In the genomic region with DNA sequence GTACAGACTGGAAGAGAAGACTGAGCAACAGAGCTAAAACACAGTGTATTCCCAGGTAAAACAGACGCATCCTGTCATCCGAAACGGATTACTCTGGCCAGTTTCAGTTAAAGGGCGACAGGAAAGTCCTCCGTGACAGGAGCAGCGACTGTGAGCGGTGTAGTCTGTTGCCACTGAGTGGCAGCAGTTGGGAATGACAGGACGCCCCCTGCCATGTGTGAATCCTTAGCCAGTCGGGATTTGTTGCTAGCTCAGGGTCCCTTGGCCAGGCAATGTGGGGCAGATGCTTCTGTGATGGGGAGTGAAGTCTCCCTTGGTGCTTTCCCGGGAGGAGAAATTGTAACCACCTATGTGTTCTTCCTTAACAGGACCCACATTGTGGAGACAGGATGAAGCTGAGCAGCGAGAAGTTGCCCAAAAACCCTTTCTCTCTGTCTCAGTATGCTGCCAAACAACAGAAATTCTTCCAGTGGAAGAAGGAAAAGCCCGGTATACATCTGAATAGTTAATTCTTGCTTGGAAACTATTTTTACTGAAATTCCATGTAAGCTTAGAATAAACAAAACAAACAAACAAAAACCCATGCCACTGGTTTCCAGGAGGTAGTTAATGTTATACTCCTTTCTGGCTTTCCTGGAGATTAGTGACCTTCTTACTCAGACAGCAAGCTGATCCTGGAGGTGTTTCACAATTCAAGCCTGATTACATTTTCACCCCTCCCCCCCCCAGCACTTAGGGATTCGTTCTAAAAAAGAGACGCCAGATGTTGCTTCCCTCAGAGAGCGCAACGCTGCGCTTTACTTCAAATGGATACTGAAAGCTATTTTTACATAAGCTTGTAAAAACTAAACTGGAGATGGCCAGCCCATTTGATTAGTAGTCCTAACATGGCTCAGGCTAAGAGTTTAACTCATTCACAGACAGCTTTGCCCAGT, we compare ENCODE assay signal across 8 mouse cellular contexts. TPM values are rescaled to one million over a fixed set of nuclear protein-coding genes. Genes with fewer than 3 reads are reported as not detected.
DNase-seq lines count a peak whose midpoint lies in the region; ATAC-seq and TF ChIP-seq lines count a peak whose summit lies in the region.

No protein-coding gene starts in this region.

- H3K4me1 ChIP-seq in cortical plate, adult 2 months (ENCODE audit: control insufficient read depth, insufficient read depth, low read length): peaks cover 4% of the 10 kb centered on the region; the same call in 1 of the 2 replicates
- peaks cover 15% of the 10 kb centered on the region for H3K4me1 ChIP-seq in heart, embryonic 15.5 days (replicated peaks)
- H3K4me1 ChIP-seq in stomach, embryonic 15.5 days: peaks cover 9% of the 10 kb centered on the region; the same call in 1 of the 2 replicates

- ATAC-seq in cerebellum, adult (ENCODE audit: insufficient number of reproducible peaks, low FRiP score, low TSS enrichment): peak; percentile 88
- ATAC-seq in heart, embryonic 15.5 days (replicated peaks; ENCODE audit: insufficient number of reproducible peaks, insufficient read depth, low FRiP score, low read depth): 0 out of 2 replicates have a peak, but pooled peaks have one; percentile 35
- ATAC-seq in stomach, embryonic 15.5 days (ENCODE audit: insufficient read depth, low FRiP score, low read depth): no peak

- H3K36me3 ChIP-seq in heart, embryonic 15.5 days: no peaks in the 10 kb centered on the region
- H3K36me3 ChIP-seq in stomach, embryonic 15.5 days: no peaks in the 10 kb centered on the region

- no peak for TF ChIP-seq POLR2A in cortical plate, adult 2 months (IDR thresholded peaks at IDR 0.05; ENCODE audit: extremely low read depth, insufficient read depth, low read length)

- H3K9me3 ChIP-seq in heart, embryonic 15.5 days (replicated peaks): no peaks in the 10 kb centered on the region
- no peaks in the 10 kb centered on the region for H3K9me3 ChIP-seq in stomach, embryonic 15.5 days

- H3K27ac ChIP-seq in cortical plate, adult 2 months (ENCODE audit: insufficient read depth, low read length): 0 out of 2 replicates have a peak overlapping the region, but pooled peaks have one; percentile 1
- peak overlapping the region; percentile 62 for H3K27ac ChIP-seq in heart, embryonic 15.5 days
- H3K27ac ChIP-seq in stomach, embryonic 15.5 days: no peak overlapping the region

- TF ChIP-seq CTCF in cortical plate, adult 2 months (IDR thresholded peaks at IDR 0.05; ENCODE audit: extremely low read depth, insufficient read depth, low read length): peak; percentile 14; the same call in 1 of the 2 replicates

- 7% methylated on average over 17 of the region's 17 CpGs for WGBS in heart, embryonic 15.5 days
- 12% methylated on average over 17 of the region's 17 CpGs for WGBS in stomach, embryonic 15.5 days

- no peaks in the 10 kb centered on the region for H3K27me3 ChIP-seq in heart, embryonic 15.5 days
- no peaks in the 10 kb centered on the region for H3K27me3 ChIP-seq in stomach, embryonic 15.5 days (replicated peaks)

- H3K4me3 ChIP-seq in cortical plate, adult 2 months (ENCODE audit: insufficient read depth, low read length): no peak overlapping the region
- H3K4me3 ChIP-seq in heart, embryonic 15.5 days: peak overlapping the region; percentile 32
- H3K4me3 ChIP-seq in stomach, embryonic 15.5 days (replicated peaks): peak overlapping the region; percentile 7; the same call in 1 of the 2 replicates

- DNase-seq in cerebellum, adult 11-12 months: no peak
- DNase-seq in kidney, postnatal 14 days: peak; percentile 44
- DNase-seq in lung, postnatal 14 days: peak; percentile 35
- no peak for DNase-seq in thymus, postnatal 25 days

- H3K9ac ChIP-seq in heart, embryonic 15.5 days: peak overlapping the region; percentile 35; the same call in 1 of the 2 replicates
- no peak overlapping the region for H3K9ac ChIP-seq in stomach, embryonic 15.5 days

- H3K4me2 ChIP-seq in heart, embryonic 15.5 days: peak overlapping the region; percentile 58
- H3K4me2 ChIP-seq in stomach, embryonic 15.5 days: peak overlapping the region; percentile 43

RNA-seq across cellular contexts. Expression of a gene that starts 5.5 kb away (rescaled TPM):
- 12.7 and 13.4 TPM in 2 replicates for polyA plus RNA-seq in cortical plate, adult 2 months (2012; rRNA removed)
- 17.9 and 19.6 TPM in 2 replicates for polyA plus RNA-seq in heart, embryonic 15.5 days (2015; fragmentation: Nextera tagmentation; extraction: Ambion mirVana)
- 30.8 and 31.8 TPM in 2 replicates for polyA plus RNA-seq in stomach, embryonic 15.5 days (2015; fragmentation: Nextera tagmentation; extraction: Ambion mirVana)

RNA-seq across cellular contexts. Expression of a gene that starts 11.9 kb away (rescaled TPM):
- 0.38 and 0.45 TPM in 2 replicates for polyA plus RNA-seq in cortical plate, adult 2 months (2012; rRNA removed)
- 0.76 and 1.1 TPM in 2 replicates for polyA plus RNA-seq in heart, embryonic 15.5 days (2015; fragmentation: Nextera tagmentation; extraction: Ambion mirVana)
- polyA plus RNA-seq in stomach, embryonic 15.5 days (2015; fragmentation: Nextera tagmentation; extraction: Ambion mirVana): 0.50 and 0.62 TPM in 2 replicates

RNA-seq across cellular contexts. Expression of a gene that starts 35.7 kb away (rescaled TPM):
- polyA plus RNA-seq in cortical plate, adult 2 months (2012; rRNA removed): 64.2 and 64.6 TPM in 2 replicates
- polyA plus RNA-seq in heart, embryonic 15.5 days (2015; fragmentation: Nextera tagmentation; extraction: Ambion mirVana): 50.0 and 51.7 TPM in 2 replicates
- 93.2 and 96.1 TPM in 2 replicates for polyA plus RNA-seq in stomach, embryonic 15.5 days (2015; fragmentation: Nextera tagmentation; extraction: Ambion mirVana)

RNA-seq across cellular contexts. Expression of a gene that starts 36.0 kb away (rescaled TPM):
- polyA plus RNA-seq in cortical plate, adult 2 months (2012; rRNA removed): 7.0 and 8.2 TPM in 2 replicates
- polyA plus RNA-seq in heart, embryonic 15.5 days (2015; fragmentation: Nextera tagmentation; extraction: Ambion mirVana): 3.0 and 3.2 TPM in 2 replicates
- polyA plus RNA-seq in stomach, embryonic 15.5 days (2015; fragmentation: Nextera tagmentation; extraction: Ambion mirVana): 3.8 and 4.1 TPM in 2 replicates

Comparison
In these comparisons a context has a peak if more than half of its experiments do, and no peak if none do; other contexts are left out.
1. DNase-seq: peak in kidney, postnatal 14 days (single experiment) and lung, postnatal 14 days (single experiment); none in cerebellum, adult 11-12 months (single experiment) and thymus, postnatal 25 days (single experiment).